Mouse (Mus musculus): ENCODE measurements around the gene Myadm. TPM values are rescaled to one million over a fixed set of nuclear protein-coding genes. Genes with fewer than 3 reads are reported as not detected.
A peak's percentile ranks its signal among the peaks of the same experiment; 100 is the strongest.

The Myadm gene
- total and polyA plus RNA-seq, 3 experiments = 4.4 to 22.6 (median 4.6) TPM

- peaks cover 0 to 10% of the 10 kb centered on the region in 2 experiments; a peak in 2 of 4 replicates for H3K4me1 ChIP-seq (ENCODE audit: control insufficient read depth in 1 of 2, insufficient read depth in 2 of 2)
- DNase-seq (ENCODE audit: extremely low read depth) = no peak
- in situ Hi-C loops (cut with MboI; ENCODE audit: low pct_ligation_motif_present, low pct_unique_long_range_greater_than_20kb, low sequenced_read_pairs) = no loop called here
- no peaks in the 10 kb centered on the region for H3K79me2 ChIP-seq (replicated peaks; ENCODE audit: control insufficient read depth, extremely low read depth, insufficient read depth, poor library complexity, severe bottlenecking)
- no peaks in the 10 kb centered on the region for H3K9me3 ChIP-seq (replicated peaks; ENCODE audit: low read length)
- H3K27me3 ChIP-seq (replicated peaks) = no peaks in the 10 kb centered on the region
- no peak overlapping the region for H3K4me3 ChIP-seq (replicated peaks in 1 of 3; ENCODE audit: low read depth in 2 of 3, low read length in 2 of 3, poor library complexity in 1 of 3)
- H3K9ac ChIP-seq (ENCODE audit: insufficient read depth, low read depth) = no peak overlapping the region
- H3K36me3 ChIP-seq (replicated peaks in 1 of 2; ENCODE audit: control insufficient read depth in 1 of 2, insufficient read depth in 1 of 2, low read length in 1 of 2) = no peaks in the 10 kb centered on the region
- no peak for TF ChIP-seq CHD1 (IDR thresholded peaks at IDR 0.05; ENCODE audit: low read depth, low read length)
- no peak for TF ChIP-seq JUN (IDR thresholded peaks at IDR 0.05; ENCODE audit: insufficient read depth, low read depth, low read length)
- TF ChIP-seq EP300 (IDR thresholded peaks at IDR 0.05; ENCODE audit: low read length) = no peak
- TF ChIP-seq KAT2A (IDR thresholded peaks at IDR 0.05; ENCODE audit: insufficient replicate concordance, low read length) = no peak
- TF ChIP-seq RAD21 (IDR thresholded peaks at IDR 0.05; ENCODE audit: low read depth, low read length) = peak; percentile 15
- no peak for TF ChIP-seq ETS1 (conservative IDR thresholded peaks at IDR 0.05; ENCODE audit: low read depth, low read length)
- no peak for TF ChIP-seq ELF1 (IDR thresholded peaks at IDR 0.05; ENCODE audit: low read depth, low read length)
- TF ChIP-seq SMC3 (IDR thresholded peaks at IDR 0.05; ENCODE audit: low read depth, low read length) = peak; percentile 33
- peak; percentile 67 to 87 for TF ChIP-seq CTCF (conservative IDR thresholded peaks at IDR 0.05 in 1 of 2, IDR thresholded peaks at IDR 0.05 in 1 of 2; ENCODE audit: low read depth in 2 of 2, low read length in 2 of 2)
- no peak for TF ChIP-seq USF1 (IDR thresholded peaks at IDR 0.05; ENCODE audit: low read depth, low read length)
- TF ChIP-seq NRF1 (IDR thresholded peaks at IDR 0.05; ENCODE audit: low read depth, low read length) = no peak
- dilution Hi-C loops (cut with MboI; ENCODE audit: extremely low pct_ligation_motif_present, extremely low pct_unique_long_range_greater_than_20kb, low sequenced_read_pairs) = no loop called here
- H3K27ac ChIP-seq (ENCODE audit: insufficient read depth, low read depth) = no peak overlapping the region
- H3K4me2 ChIP-seq (ENCODE audit: insufficient read depth, low read depth, poor library complexity, severe bottlenecking) = no peak overlapping the region
Measured at GRCm38 (mm10) chr7:3262789-3263188, 26.1 kb upstream of the Myadm start.

GRCm38 (mm10) chr7:3264390-3265022 is 24.4 kb upstream of the Myadm start:
- H3K4me1 ChIP-seq (ENCODE audit: control insufficient read depth in 1 of 2, insufficient read depth in 2 of 2) = peaks cover 0 to 19% of the 10 kb centered on the region in 2 experiments; a peak in 2 of 4 replicates
- H3K4me2 ChIP-seq (ENCODE audit: insufficient read depth, low read depth, poor library complexity, severe bottlenecking) = no peak overlapping the region
- no peaks in the 10 kb centered on the region for H3K79me2 ChIP-seq (replicated peaks; ENCODE audit: control insufficient read depth, extremely low read depth, insufficient read depth, poor library complexity, severe bottlenecking)
- no peaks in the 10 kb centered on the region for H3K9me3 ChIP-seq (replicated peaks; ENCODE audit: low read length)
- dilution Hi-C loops (cut with MboI; ENCODE audit: extremely low pct_ligation_motif_present, extremely low pct_unique_long_range_greater_than_20kb, low sequenced_read_pairs) (no loop called here), in situ Hi-C loops (cut with MboI; ENCODE audit: low pct_ligation_motif_present, low pct_unique_long_range_greater_than_20kb, low sequenced_read_pairs) (no loop called here)
- H3K4me3 ChIP-seq (replicated peaks in 1 of 3; ENCODE audit: low read depth in 2 of 3, low read length in 2 of 3, poor library complexity in 1 of 3) = no peak overlapping the region
- TF ChIP-seq EP300 (IDR thresholded peaks at IDR 0.05; ENCODE audit: low read length) (no peak), RAD21 (IDR thresholded peaks at IDR 0.05; ENCODE audit: low read depth, low read length) (no peak), E2F4 (IDR thresholded peaks at IDR 0.05; ENCODE audit: insufficient replicate concordance, low read depth, low read length) (no peak), PAX5 (IDR thresholded peaks at IDR 0.05; ENCODE audit: low read length) (no peak), MXI1 (IDR thresholded peaks at IDR 0.05; ENCODE audit: low read depth, low read length) (no peak), MAFK (IDR thresholded peaks at IDR 0.05; ENCODE audit: insufficient replicate concordance, low read length) (no peak), CTCF (conservative IDR thresholded peaks at IDR 0.05 in 1 of 2, IDR thresholded peaks at IDR 0.05 in 1 of 2; ENCODE audit: low read depth in 2 of 2, low read length in 2 of 2) (no peak), IRF4 (IDR thresholded peaks at IDR 0.05; ENCODE audit: low read depth, low read length) (no peak), CHD2 (IDR thresholded peaks at IDR 0.05; ENCODE audit: low read length) (no peak)
- no peak for DNase-seq (ENCODE audit: extremely low read depth)
- H3K36me3 ChIP-seq (replicated peaks in 1 of 2; ENCODE audit: control insufficient read depth in 1 of 2, insufficient read depth in 1 of 2, low read length in 1 of 2) = no peaks in the 10 kb centered on the region
- H3K27me3 ChIP-seq (replicated peaks) = no peaks in the 10 kb centered on the region
- H3K9ac ChIP-seq (ENCODE audit: insufficient read depth, low read depth) = no peak overlapping the region
- no peak overlapping the region for H3K27ac ChIP-seq (ENCODE audit: insufficient read depth, low read depth)
